Mouse (Mus musculus) stomach, postnatal 0 days (tissue): Measurements from ENCODE around the gene Aire.

Source experiments
- CTCF ChIP-seq: IDR thresholded peaks from 2 replicates; pipeline ENCODE4 v1.5.1; 2016; ENCODE audit warnings: antibody characterized with exemption, low read depth, mild to moderate bottlenecking, moderate library complexity
- EP300 ChIP-seq: optimal IDR thresholded peaks from 2 replicates; pipeline ENCODE3; 2016; ENCODE audit warnings: antibody characterized with exemption

DNA sequence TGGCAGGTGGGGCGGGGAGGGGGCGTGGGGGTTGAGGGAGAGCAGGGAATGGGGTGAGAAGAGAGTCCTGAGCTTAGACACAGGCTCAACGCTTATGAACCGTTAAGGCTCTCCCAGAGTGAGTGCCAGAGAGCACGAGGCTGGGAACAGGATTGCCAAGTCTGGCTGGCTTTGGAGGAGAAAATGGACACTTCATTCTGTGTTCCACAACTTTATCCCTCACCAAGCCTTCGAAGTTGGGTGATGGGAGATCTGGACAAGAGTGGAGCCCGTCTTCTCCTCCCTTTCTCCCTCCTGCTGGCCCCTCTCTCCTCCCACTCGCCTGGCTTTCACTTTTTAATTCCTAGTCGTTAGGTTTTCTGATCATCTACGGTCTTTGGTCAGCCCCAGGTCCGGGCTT lies 25.1 kb upstream of the Aire start:
- TF ChIP-seq CTCF (no peak), EP300 (no peak)
